23 mouse cellular contexts compared by ENCODE assay signal in genomic region chr1:60975646-60976294, GRCm38 (mm10).
"Had no signal": no experiment of that assay in that cellular context is flagged by ENCODE, and none has a peak within 500 bp of the region (broad histone marks: within the 10 kb centered on the region; RNA-seq: fewer than 3 reads in every experiment).

No protein-coding gene starts in this region.

- H3K9me3 ChIP-seq: heart, embryonic 10.5 days; heart, embryonic 12.5 days; hindbrain, embryonic 10.5 days; hindbrain, embryonic 12.5 days; kidney, embryonic 15.5 days; limb, embryonic 13.5 days; limb, embryonic 15.5 days had no signal

- H3K27ac ChIP-seq: gastrocnemius, adult 2 months; heart, embryonic 10.5 days; hindbrain, embryonic 10.5 days; hindbrain, embryonic 12.5 days; hindbrain, embryonic 14.5 days; kidney, embryonic 15.5 days; kidney, postnatal 0 days; limb, embryonic 13.5 days; limb, embryonic 15.5 days had no signal

- H3K4me3 ChIP-seq: gastrocnemius, adult 2 months; heart, embryonic 10.5 days; heart, embryonic 12.5 days; hindbrain, embryonic 10.5 days; hindbrain, embryonic 12.5 days; kidney, embryonic 15.5 days; limb, embryonic 13.5 days; limb, embryonic 15.5 days had no signal

- ATAC-seq: hindbrain, embryonic 16.5 days; intestine, embryonic 16.5 days had no signal

- H3K4me2 ChIP-seq: heart, embryonic 12.5 days; hindbrain, embryonic 12.5 days; hindbrain, embryonic 14.5 days; kidney, embryonic 15.5 days; limb, embryonic 13.5 days; limb, embryonic 15.5 days had no signal

- H3K9ac ChIP-seq: heart, embryonic 12.5 days; hindbrain, embryonic 12.5 days; hindbrain, embryonic 14.5 days; kidney, embryonic 15.5 days; limb, embryonic 13.5 days; limb, embryonic 15.5 days had no signal

- H3K27me3 ChIP-seq: heart, embryonic 12.5 days; hindbrain, embryonic 12.5 days; kidney, embryonic 15.5 days; limb, embryonic 13.5 days; limb, embryonic 15.5 days had no signal

- H3K4me1 ChIP-seq: heart, embryonic 12.5 days; limb, embryonic 13.5 days had no signal

- H3K36me3 ChIP-seq: heart, embryonic 10.5 days; heart, embryonic 12.5 days; hindbrain, embryonic 10.5 days; hindbrain, embryonic 12.5 days; kidney, embryonic 15.5 days; limb, embryonic 13.5 days; limb, embryonic 15.5 days had no signal

- DNase-seq: gastrocnemius, adult 2 months; gastrocnemius, postnatal 10 days; gastrocnemius, postnatal 25 days; heart, adult 18-20 months; heart, postnatal 10 days; heart, postnatal 4 days; kidney, adult 11 months; kidney, adult 8-10 months; kidney, postnatal 14 days; layer of hippocampus, adult 9-11 months; layer of hippocampus, postnatal 36 days; left cerebral cortex, postnatal 4 days had no signal
